Mouse (Mus musculus) fat pad, adult 2 months (tissue): ENCODE measurements at regions not wholly inside any gene's neighbourhood (a gene's known extent, or its start where the extent isn't known, plus 50 kb on each side); places are given as distances from the start of the nearest gene placed in this dataset.

Experiments used
- DNase-seq: peaks from one replicate; pipeline ENCODE4 v3.0.0-alpha.2; 2011; ENCODE audit warnings: low read depth, low spot score; ENCODE audit errors: extremely low read depth

GRCm38 (mm10) chr7:95460889-95461288 lies 710.2 kb upstream of the Tenm4 start:
- DNase-seq, result no peak

DNA sequence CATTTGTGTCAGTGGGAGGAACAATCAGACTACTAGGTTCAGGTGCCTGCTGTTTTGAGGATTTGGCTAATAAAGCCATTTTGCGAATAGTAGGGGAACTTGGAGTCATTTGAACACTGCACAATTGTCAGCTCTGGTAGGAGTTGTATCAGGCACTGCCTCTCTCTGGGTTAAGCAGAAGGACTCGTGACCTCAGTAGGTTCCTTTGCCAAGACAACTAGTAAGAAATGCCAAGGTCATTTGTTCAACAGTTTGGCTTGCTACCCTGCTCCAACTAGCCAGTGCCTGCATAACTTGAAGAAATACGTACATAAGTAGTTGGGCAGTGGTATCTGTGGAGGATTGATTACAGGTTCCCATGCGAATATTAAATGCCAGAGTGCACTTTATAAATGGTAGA lies 705.5 kb upstream of the Tenm4 start:
- no peak for DNase-seq

DNA sequence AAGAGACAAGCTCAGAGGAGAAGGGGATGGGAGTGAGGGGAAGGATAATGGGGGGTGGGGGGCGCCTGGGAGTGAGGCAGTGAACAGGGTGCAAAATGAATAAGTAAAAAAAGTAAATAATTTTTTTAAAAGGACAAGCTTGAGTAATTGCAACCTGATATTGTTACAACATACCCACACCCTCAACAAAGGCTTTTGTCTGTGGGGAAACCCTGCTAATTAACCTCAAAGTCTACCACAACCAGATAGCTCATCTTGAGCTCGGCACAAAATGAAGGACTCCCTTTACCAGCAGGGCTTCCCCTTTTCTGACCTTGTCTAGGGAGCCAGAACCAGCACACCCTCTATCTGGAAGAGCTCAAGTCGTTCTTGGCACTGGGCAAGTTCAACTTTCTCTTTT lies 704.0 kb upstream of the Tenm4 start:
- DNase-seq, result no peak

- DNase-seq, result no peak
These were observed 697.2 kb upstream of the Tenm4 start for GRCm38 (mm10) chr7:95473892-95474291.

DNA sequence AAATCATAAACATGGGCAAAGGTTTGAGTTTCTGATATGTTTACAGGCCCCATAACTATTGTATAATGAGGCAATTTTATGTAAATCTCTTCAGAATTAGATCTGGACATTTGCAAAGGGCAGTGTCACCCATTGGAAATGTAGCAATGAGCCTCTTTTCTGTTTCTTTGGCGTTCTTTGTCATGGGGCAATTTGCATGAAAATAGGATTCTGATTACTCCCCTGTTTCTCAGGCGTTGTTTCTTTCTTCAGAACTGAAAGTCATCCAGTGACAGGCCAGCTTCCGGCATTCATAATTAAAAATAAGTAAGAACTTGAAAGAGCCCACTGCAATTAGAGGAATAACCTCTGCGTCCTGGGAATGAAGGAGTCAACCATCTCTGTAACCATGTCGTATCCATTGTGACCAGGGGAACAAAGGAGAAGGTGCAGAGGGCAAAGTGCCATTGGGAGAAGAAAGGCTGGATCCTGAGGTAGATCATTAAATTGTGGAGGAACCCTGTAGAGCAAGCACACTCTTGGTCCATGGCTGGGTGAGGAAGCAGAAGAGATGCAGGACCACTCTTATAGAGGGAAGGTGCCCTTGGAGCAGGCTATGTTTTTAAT lies 690.8 kb upstream of the Tenm4 start:
- DNase-seq, result no peak

GRCm38 (mm10) chr7:95489666-95490065 lies 681.4 kb upstream of the Tenm4 start:
- no peak for DNase-seq

GRCm38 (mm10) chr7:95494793-95495192 lies 676.3 kb upstream of the Tenm4 start:
- no peak for DNase-seq

- no peak for DNase-seq
These were observed 668.1 kb upstream of the Tenm4 start for GRCm38 (mm10) chr7:95502959-95503358.

- no peak for DNase-seq
These were observed 623.8 kb upstream of the Tenm4 start for GRCm38 (mm10) chr7:95547256-95547655.

GRCm38 (mm10) chr7:95550099-95550498 lies 620.9 kb upstream of the Tenm4 start:
- DNase-seq, result no peak

GRCm38 (mm10) chr7:95551798-95552387 lies 619.2 kb upstream of the Tenm4 start:
- DNase-seq, result no peak

DNA sequence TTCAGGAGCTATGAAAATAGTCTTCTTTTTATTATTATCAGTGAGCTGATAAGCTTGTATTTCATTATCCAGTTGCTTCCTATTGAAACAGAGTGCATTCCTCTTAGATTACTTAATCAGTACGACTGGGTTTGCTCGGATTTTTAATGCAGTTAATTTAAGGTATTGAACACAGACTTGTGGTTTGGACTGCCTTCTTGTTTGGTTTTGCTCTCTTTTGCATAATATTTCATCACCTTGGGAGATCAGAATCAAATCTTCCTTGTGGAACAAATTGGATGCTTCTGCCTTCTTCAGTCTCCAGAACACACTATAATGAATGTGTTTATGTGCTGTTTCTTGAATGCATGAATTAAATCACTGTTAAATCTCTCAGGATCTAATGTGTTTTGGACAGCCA lies 612.5 kb upstream of the Tenm4 start:
- no peak for DNase-seq

GRCm38 (mm10) chr7:95578633-95579032 lies 592.4 kb upstream of the Tenm4 start:
- no peak for DNase-seq

GRCm38 (mm10) chr7:95581325-95581724 lies 589.7 kb upstream of the Tenm4 start:
- no peak for DNase-seq

GRCm38 (mm10) chr7:95598339-95598738 lies 572.7 kb upstream of the Tenm4 start:
- no peak for DNase-seq

DNA sequence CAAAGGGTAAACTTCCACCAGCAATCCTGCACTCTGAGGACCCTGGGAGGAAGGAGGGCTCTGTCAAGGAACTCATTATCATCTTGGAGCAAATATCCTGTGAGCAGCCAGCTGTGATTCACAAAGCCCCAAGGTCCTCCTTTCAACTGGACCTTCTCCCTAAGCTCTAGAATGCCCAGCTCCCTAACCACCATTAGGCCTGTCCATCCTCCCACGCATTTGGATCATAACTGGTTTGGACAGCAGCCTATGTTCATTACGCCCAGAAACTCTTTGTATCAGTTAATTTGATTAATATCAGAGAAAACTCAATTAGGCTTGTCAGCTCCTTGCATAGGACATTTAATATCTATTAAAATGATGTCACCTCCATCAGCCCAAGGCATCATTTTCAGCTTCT lies 557.3 kb upstream of the Tenm4 start:
- no peak for DNase-seq

- DNase-seq, result no peak
These were observed 553.7 kb upstream of the Tenm4 start for GRCm38 (mm10) chr7:95617370-95617769.

- no peak for DNase-seq
These were observed 552.9 kb upstream of the Tenm4 start for GRCm38 (mm10) chr7:95618170-95618569.

- DNase-seq, result no peak
These were observed 551.0 kb upstream of the Tenm4 start for GRCm38 (mm10) chr7:95620079-95620478.

- no peak for DNase-seq
These were observed 530.4 kb upstream of the Tenm4 start for GRCm38 (mm10) chr7:95640683-95641082.

DNA sequence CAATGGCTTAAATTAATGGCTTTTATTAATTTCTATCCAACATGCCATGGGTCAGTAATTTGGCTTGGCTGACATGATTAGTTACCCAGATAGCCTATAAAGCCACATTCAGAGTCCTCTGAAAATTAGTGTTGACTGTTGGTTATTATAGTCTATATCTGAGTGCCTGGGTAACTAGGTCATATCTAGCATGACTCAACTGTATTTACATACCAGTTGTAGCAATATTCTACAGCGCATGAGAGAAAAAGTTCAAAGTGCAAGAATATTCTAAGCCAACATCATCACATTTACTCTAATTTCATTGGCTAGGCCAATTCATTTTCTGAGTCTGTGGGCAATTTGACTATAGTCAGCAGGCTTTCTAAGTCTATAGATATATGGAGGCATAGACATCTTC lies 496.7 kb upstream of the Tenm4 start:
- DNase-seq, result no peak

DNA sequence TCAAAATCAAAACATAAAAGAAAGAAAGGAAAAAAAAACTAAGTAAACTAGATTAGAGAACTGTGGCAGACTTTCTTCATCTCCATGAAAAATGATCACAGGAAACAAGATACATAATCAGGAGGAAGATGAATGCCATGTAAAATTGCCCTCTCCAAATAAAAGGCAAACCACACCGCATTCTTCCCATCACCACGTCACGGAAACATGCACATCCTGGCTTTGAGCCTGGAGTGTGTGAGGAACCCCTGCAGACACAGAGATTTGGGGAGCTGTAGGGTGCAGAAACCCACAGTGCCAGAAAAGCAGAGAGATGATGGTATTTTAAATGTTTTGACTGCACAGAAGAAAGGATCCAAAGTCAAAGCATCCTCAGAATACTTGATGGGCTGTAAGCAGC lies 488.5 kb upstream of the Tenm4 start:
- no peak for DNase-seq

- DNase-seq, result no peak
These were observed 483.3 kb upstream of the Tenm4 start for GRCm38 (mm10) chr7:95687733-95688132.
